Mouse (Mus musculus) T-helper 17 cell (primary cell): ENCODE results near the gene Stard9.
"Not testable (repeated sequence)": the region's sequence is repeated elsewhere in the genome, so short reads cannot be mapped to it uniquely, and the experiment has no call there.

Experiments used
- in situ Hi-C, 2 experiments: fragments of 300-600 bp; cut with MboI, MseI; formaldehyde crosslinking; loops; 1 replicate in 1 of 2; 2 replicates in 1 of 2; pipeline ENCODE4 v1.15.1; 2025; ENCODE audit warnings: high pct_unique_total_duplicates in 2 of 2

Gene Stard9

GRCm38 (mm10) chr2:120652925-120653284 is 24.0 kb downstream of the Stard9 start:
- in situ Hi-C loops: no loop called here

- in situ Hi-C loops: no loop called here
Observed at GRCm38 (mm10) chr2:120654693-120655092, 25.8 kb downstream of the Stard9 start.

GRCm38 (mm10) chr2:120655905-120656304 is 27.0 kb downstream of the Stard9 start:
- in situ Hi-C loops: no loop called here

GRCm38 (mm10) chr2:120656711-120657110 is 27.8 kb downstream of the Stard9 start:
- in situ Hi-C loops: no loop called here

GRCm38 (mm10) chr2:120658486-120658885 is 29.6 kb downstream of the Stard9 start:
- in situ Hi-C loops: no loop called here

GRCm38 (mm10) chr2:120659318-120659717 is 30.4 kb downstream of the Stard9 start:
- in situ Hi-C loops: no loop called here

GRCm38 (mm10) chr2:120660486-120661078 is 31.7 kb downstream of the Stard9 start:
- in situ Hi-C loops: no loop called here

GRCm38 (mm10) chr2:120662766-120663165 is 33.8 kb downstream of the Stard9 start:
- in situ Hi-C loops: no loop called here

- in situ Hi-C loops: no loop called here
Observed at GRCm38 (mm10) chr2:120663491-120664154, 34.7 kb downstream of the Stard9 start.

GRCm38 (mm10) chr2:120667446-120667845 is 38.5 kb downstream of the Stard9 start:
- in situ Hi-C loops: no loop called here

- in situ Hi-C loops: no loop called here
Observed at GRCm38 (mm10) chr2:120670253-120670652, 41.3 kb downstream of the Stard9 start.

GRCm38 (mm10) chr2:120681151-120681550 is 52.2 kb downstream of the Stard9 start:
- in situ Hi-C loops: not testable (repeated sequence)

- in situ Hi-C loops: no loop called here
Observed at GRCm38 (mm10) chr2:120697767-120698166, 68.8 kb downstream of the Stard9 start.

GRCm38 (mm10) chr2:120700379-120700885 is 71.5 kb downstream of the Stard9 start:
- in situ Hi-C loops: no loop called here

- in situ Hi-C loops: no loop called here
Observed at GRCm38 (mm10) chr2:120702675-120703074, 73.8 kb downstream of the Stard9 start.

- in situ Hi-C loops: no loop called here
Observed at GRCm38 (mm10) chr2:120707041-120707440, 78.1 kb downstream of the Stard9 start.

- in situ Hi-C loops: no loop called here
Observed at GRCm38 (mm10) chr2:120710154-120710553, 81.2 kb downstream of the Stard9 start.

- in situ Hi-C loops: no loop called here
Observed at GRCm38 (mm10) chr2:120710948-120711347, 82.0 kb downstream of the Stard9 start.

- in situ Hi-C loops: no loop called here
Observed at GRCm38 (mm10) chr2:120713441-120713840, 84.5 kb downstream of the Stard9 start.

GRCm38 (mm10) chr2:120718496-120718895 is 89.6 kb downstream of the Stard9 start:
- in situ Hi-C loops: no loop called here

GRCm38 (mm10) chr2:120720821-120721220 is 91.9 kb downstream of the Stard9 start:
- in situ Hi-C loops: no loop called here

GRCm38 (mm10) chr2:120721911-120722310 is 93.0 kb downstream of the Stard9 start:
- in situ Hi-C loops: no loop called here

GRCm38 (mm10) chr2:120722491-120722890 is 93.6 kb downstream of the Stard9 start:
- in situ Hi-C loops: no loop called here
